Mouse (Mus musculus) lung, adult 2 months (tissue): ENCODE measurements at regions not wholly inside any gene's neighbourhood (a gene's known extent, or its start where the extent isn't known, plus 50 kb on each side); places are given as distances from the start of the nearest gene placed in this dataset.

ENCODE experiments used
- DNase-seq: peaks from one replicate; pipeline ENCODE4 v3.0.0; 2022
- H3K4me1 ChIP-seq: fragments of 200-500 bp; 2 replicates; pipeline ENCODE4 v1.6.1; 2011; ENCODE audit warnings: low read length; ENCODE audit not compliant: control insufficient read depth, insufficient read depth
- H3K4me3 ChIP-seq: fragments of 200-500 bp; replicated peaks from 2 replicates; pipeline ENCODE3; 2011; ENCODE audit warnings: low read depth, mild to moderate bottlenecking, control low read depth, low read length; ENCODE audit errors: extremely low read depth
- CTCF ChIP-seq: fragments of 200-500 bp; IDR thresholded peaks from 2 replicates; pipeline ENCODE4 v1.5.1; 2011; ENCODE audit warnings: mild to moderate bottlenecking, low read length, control low read depth; ENCODE audit not compliant: insufficient read depth
- POLR2A ChIP-seq: fragments of 200-500 bp; IDR thresholded peaks from 2 replicates; pipeline ENCODE4 v1.6.1; 2011; ENCODE audit warnings: low read depth, mild to moderate bottlenecking, control low read depth, low read length, borderline replicate concordance; ENCODE audit errors: extremely low read depth
- WGBS: fragments of 180-500 bp; shearing (Covaris S2); methylation state at CpG from one replicate; pipeline ENCODE4 v1.1.7; 2018; 5-methylcytosine and 5-hydroxymethylcytosine counted together

DNA sequence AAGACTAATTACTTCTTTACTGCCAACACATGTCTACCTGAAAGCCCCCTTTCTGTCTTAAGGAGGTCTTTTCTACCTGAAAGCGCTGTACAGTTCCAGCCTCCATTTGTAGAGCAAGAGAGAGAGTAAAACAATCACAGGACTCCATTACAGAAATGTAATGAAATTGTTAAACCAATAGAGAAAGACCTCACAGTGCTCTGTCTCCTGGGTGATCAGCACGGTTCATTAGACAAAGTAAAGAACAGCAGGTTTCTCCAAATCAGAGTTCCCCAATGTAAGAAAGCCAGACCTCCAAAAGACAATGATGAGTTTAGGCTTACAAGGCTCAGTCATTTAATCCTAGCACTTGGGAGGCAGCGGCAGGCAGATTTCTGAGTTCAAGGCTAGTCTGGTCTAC lies 153.1 kb downstream of the Alx1 start:
- DNase-seq: no peak
- H3K4me3 ChIP-seq: no peak overlapping the region
- 78% methylated on average over 3 of the region's 3 CpGs for WGBS
- no peaks in the 10 kb centered on the region for H3K4me1 ChIP-seq
- TF ChIP-seq CTCF: no peak
- no peak for TF ChIP-seq POLR2A

DNA sequence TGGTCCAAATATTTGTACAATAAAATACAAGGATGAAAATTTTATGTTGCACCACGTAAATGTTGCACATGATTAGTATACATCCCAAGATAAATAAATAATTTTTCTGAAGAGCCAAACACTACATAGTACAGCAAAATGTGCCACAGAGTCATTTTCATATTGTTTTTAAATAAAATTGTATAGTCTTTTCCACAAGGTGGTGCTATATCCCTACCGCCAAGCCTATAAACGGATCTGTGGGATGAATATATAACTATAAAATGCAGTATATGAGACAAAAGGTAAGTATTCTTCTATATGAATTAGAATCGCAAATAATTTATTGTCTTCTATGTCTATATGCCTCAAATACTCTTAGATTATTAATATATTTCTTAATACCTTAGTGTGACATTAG lies 163.1 kb downstream of the Alx1 start:
- DNase-seq: no peak
- no peak overlapping the region for H3K4me3 ChIP-seq
- H3K4me1 ChIP-seq: no peaks in the 10 kb centered on the region
- TF ChIP-seq POLR2A: no peak
- no peak for TF ChIP-seq CTCF
- whole genome bisulfite sequencing: 16% methylated on average over 4 of the region's 4 CpGs

DNA sequence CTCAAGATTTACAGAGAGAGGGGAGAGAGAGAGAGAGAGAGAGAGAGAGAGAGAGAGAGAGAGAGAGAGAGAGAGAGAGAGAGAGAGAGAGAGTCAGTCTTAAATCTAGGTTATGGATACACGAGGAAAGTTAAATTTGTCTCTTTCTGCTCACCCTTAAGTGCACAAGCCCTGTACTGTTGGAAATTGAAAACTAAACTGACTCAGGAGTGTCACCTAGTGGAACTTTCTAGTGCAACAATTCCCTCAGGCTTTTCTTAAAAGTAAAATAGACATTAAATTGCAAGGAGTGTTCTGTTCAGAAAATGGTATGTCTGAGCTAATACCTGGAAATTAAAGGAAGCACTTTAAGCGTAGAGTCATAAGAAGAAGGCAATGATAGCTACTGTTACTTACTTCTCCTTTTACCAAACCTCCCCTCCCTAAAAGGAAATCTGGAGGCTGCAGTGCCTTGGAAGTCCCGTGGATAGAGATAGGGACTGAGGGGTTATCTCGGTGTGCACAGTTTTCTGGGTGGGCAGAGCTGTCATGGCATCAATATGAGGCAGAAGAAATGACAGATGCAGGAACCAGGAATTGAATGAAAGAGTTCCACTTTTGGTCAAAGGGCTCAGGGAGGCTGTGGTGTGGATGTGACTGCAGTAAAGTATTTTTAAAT lies 193.3 kb downstream of the Alx1 start:
- Histone ChIP-seq H3K4me1 (no peaks in the 10 kb centered on the region), H3K4me3 (no peak overlapping the region)
- no peak for DNase-seq
- WGBS: 31% methylated on average over 4 of the region's 4 CpGs
- TF ChIP-seq CTCF: no peak
- TF ChIP-seq POLR2A: no peak

DNA sequence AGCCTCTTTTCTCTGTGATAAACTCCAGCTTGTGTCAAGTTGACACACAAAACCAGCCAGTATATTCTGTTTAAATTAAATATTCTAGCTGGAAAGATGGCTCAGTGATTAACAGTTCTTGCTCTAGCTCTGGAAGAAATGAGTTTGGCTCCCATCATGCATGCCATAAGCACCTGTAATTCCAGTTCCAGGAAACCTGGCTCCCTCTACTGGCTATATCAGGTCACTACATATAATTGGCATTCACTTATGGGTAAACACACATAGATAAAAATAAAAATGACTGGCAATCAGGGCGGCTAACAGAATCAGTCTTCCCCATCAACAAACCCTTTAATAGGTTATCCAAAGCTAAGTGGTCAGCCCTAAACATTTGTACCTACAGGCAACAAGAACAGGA lies 194.2 kb downstream of the Alx1 start:
- DNase-seq: no peak
- Histone ChIP-seq H3K4me3 (no peak overlapping the region), H3K4me1 (no peaks in the 10 kb centered on the region)
- WGBS: 17% methylated on average over 1 of the region's 1 CpGs
- TF ChIP-seq CTCF (no peak), POLR2A (no peak)

DNA sequence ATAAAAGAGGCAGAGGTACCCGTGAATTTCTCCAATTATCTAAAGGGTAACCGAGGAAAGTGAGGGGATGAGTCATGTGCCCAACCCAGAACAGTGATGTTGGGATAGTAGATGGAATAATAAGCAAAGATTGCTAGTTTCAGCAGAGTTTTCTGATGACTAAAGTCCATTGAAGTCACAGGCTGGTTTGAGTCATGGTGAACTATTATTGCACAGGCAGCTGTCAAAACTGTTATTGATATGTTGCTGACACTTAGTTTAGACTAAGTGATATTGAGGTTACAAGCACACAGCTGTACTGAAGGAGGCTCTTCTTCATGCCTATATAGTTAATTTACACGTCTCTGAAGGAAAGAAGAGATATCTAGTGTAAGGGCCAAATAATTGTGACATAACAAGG lies 200.4 kb downstream of the Alx1 start:
- WGBS: 52% methylated on average over 3 of the region's 3 CpGs
- Histone ChIP-seq H3K4me3 (no peak overlapping the region), H3K4me1 (no peaks in the 10 kb centered on the region)
- no peak for DNase-seq
- TF ChIP-seq POLR2A: no peak
- TF ChIP-seq CTCF: no peak

DNA sequence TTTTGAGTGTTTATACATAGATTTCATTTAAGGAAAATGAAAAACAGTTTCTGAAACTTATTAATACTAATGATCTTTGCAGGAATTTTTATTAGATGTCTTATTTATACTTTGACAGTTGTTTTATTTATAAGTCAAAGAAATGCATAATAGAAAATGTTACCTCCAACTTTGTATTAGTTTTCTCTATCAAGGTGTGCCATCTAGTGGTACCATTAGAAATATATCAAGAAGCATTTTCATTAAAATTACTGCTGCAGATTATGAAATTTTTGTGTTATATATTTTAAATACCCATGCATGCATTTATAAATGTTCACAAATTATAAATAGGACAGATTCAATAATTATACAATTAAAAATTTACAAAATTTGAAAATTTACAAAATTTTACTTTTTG lies 206.6 kb downstream of the Alx1 start:
- no peak for TF ChIP-seq POLR2A
- peak; percentile 12; the same call in 1 of the 2 replicates for TF ChIP-seq CTCF
- no peaks in the 10 kb centered on the region for H3K4me1 ChIP-seq
- H3K4me3 ChIP-seq: no peak overlapping the region
- no peak for DNase-seq

DNA sequence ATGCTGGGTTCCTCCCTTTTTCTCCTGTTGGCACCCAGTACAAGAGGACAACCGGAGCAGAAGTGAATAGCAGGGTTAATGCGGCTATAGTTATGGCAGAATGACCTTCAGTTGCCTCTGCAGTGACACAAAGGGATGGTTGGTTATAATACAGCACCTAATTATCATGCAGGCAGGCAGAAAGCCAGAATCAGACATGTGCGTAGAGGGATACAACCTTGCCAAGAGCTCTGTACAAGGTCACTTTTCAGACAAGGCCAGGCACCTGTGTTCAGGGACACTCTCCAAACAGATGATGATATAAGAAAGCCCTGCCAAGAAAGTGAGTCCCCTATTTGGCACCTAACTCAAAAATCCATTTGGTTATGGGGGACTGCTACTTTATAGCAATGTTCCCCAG lies 228.6 kb downstream of the Alx1 start:
- DNase-seq: no peak
- Histone ChIP-seq H3K4me1 (no peaks in the 10 kb centered on the region), H3K4me3 (no peak overlapping the region)
- no peak for TF ChIP-seq CTCF
- TF ChIP-seq POLR2A: no peak
- WGBS: 79% methylated on average over 3 of the region's 3 CpGs

DNA sequence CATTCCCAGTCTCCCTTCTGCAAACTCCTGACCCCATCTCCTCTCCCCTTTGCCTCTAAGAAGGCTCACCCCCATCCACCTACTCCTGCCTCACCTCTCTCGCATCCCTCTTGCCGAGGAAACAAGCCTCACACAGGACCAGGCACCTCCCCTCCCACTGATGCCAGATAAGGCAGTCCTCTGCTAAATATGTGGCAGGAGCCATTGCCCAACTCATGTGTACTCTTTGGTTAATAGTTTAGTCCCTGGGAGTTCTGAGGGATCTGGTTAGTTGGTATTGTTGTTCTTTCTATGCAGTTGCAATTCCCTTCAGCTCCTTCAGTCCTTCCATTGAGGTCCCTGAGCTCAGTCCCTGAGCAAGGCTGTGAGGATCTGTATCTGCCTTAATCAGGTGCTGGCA lies 250.8 kb downstream of the Alx1 start:
- H3K4me1 ChIP-seq: no peaks in the 10 kb centered on the region
- TF ChIP-seq CTCF (no peak), POLR2A (no peak)
- no peak overlapping the region for H3K4me3 ChIP-seq
- DNase-seq: no peak
- 54% methylated on average over 2 of the region's 2 CpGs for WGBS

DNA sequence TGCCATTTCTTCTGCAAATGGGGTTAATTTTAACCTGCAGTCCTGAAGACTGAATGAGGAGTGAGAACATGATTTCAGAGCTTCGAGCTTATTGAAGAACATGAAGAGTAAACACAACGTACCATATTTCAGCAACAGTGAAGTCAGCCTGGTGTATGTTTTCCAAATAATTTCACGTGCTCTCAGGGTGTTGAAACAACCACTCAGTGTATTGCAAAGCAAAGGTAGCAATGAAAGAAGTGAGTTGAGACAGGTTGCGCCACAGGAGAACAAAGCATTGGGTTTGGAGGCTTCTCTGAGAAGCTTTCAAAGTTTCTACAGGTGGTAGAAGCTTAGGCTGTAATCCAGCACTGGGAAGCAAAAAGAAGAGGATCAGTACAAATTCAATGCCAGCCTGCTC lies 251.7 kb downstream of the Rassf9 start:
- 54% methylated on average over 4 of the region's 4 CpGs for WGBS
- H3K4me1 ChIP-seq: no peaks in the 10 kb centered on the region
- no peak for DNase-seq
- TF ChIP-seq POLR2A: no peak
- no peak for TF ChIP-seq CTCF
- H3K4me3 ChIP-seq: no peak overlapping the region

DNA sequence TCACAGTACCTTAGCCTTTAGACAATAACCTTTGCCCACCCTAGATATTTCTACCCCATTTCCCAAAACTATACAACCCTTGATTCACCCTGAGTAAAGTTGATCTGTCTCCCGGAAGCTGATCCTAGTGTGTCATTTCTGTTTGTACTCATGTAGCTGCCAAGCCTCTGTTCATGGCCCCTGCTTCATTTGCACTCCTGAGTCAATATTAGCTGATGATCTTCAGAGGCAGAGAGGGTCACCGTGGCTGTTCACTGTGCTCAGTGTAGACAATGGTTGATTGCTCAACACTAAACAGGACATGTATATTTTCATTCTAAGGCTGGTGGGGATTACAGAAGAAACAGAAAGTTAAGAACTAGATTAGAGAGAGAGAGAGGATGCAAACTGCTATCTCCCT lies 250.4 kb downstream of the Rassf9 start:
- DNase-seq: no peak
- H3K4me1 ChIP-seq: no peaks in the 10 kb centered on the region
- WGBS: 61% methylated on average over 2 of the region's 2 CpGs
- TF ChIP-seq POLR2A (no peak), CTCF (no peak)
- no peak overlapping the region for H3K4me3 ChIP-seq

DNA sequence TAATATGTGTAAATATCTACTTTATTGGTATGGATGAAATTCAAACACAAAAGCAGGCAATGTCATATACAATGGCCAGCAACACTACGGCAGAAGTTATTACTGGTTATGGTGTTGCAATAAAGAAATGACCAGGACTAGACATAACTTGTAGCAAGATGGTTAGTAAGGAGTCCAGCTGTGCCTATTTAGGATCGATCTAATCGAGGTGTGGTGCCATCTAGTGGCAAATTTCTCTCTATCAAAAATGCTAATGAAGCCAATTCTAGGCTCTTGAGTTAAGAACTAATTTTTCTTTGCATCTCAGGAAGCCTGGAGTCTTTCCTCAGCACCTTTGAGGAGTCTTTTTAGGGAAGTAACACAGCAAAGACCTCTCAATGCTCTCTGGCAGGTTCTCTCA lies 223.2 kb downstream of the Rassf9 start:
- Histone ChIP-seq H3K4me3 (no peak overlapping the region), H3K4me1 (no peaks in the 10 kb centered on the region)
- 23% methylated on average over 3 of the region's 3 CpGs for WGBS
- DNase-seq: peak; percentile 5
- TF ChIP-seq CTCF: peak; percentile 13; the same call in 1 of the 2 replicates
- no peak for TF ChIP-seq POLR2A
